Mouse (Mus musculus) forebrain, embryonic 11.5 days (tissue): ENCODE measurements around the gene Platr25. TPM values are rescaled to one million over a fixed set of nuclear protein-coding genes. Genes with fewer than 3 reads are reported as not detected.
"Not testable (repeated sequence)": the region's sequence is repeated elsewhere in the genome, so short reads cannot be mapped to it uniquely, and the experiment has no call there.

Experiments
- ATAC-seq: fragments of 200-750 bp; cut with Nextera tagmentation; replicated peaks from 2 replicates; pipeline ENCODE4 v1.8.0; 2017; ENCODE audit warnings: moderate TSS enrichment; ENCODE audit not compliant: low FRiP score
- DNase-seq: peaks from one replicate; pipeline ENCODE4 v3.0.0-alpha.2; 2017; ENCODE audit warnings: low spot score
- H3K27ac ChIP-seq: fragments of 300-500 bp; sonication (generic); 2 replicates; pipeline ENCODE4 v1.5.1; 2014; ENCODE audit warnings: low read depth, low read length
- H3K27me3 ChIP-seq: fragments of 300-500 bp; sonication (generic); 2 replicates; pipeline ENCODE4 v1.6.1; 2014; ENCODE audit warnings: mild to moderate bottlenecking, low read length, mixed read lengths; ENCODE audit not compliant: control insufficient read depth, insufficient read depth
- H3K36me3 ChIP-seq: fragments of 300-500 bp; sonication (generic); 2 replicates; pipeline ENCODE4 v1.6.1; 2014; ENCODE audit warnings: mild to moderate bottlenecking, low read length, moderate library complexity, mixed read lengths; ENCODE audit not compliant: control insufficient read depth, insufficient read depth
- H3K4me1 ChIP-seq: fragments of 300-500 bp; sonication (generic); replicated peaks from 2 replicates; pipeline ENCODE4 v1.6.1; 2014; ENCODE audit warnings: low read length, mixed read lengths; ENCODE audit not compliant: control insufficient read depth, insufficient read depth
- H3K4me2 ChIP-seq: fragments of 300-500 bp; sonication (generic); 2 replicates; pipeline ENCODE4 v1.6.1; 2014; ENCODE audit warnings: low read depth, mild to moderate bottlenecking, low read length, moderate library complexity, mixed read lengths; ENCODE audit not compliant: severe bottlenecking
- H3K4me3 ChIP-seq: fragments of 300-500 bp; sonication (generic); 2 replicates; pipeline ENCODE4 v1.5.1; 2014; ENCODE audit warnings: low read depth, low read length
- H3K9ac ChIP-seq: fragments of 300-500 bp; sonication (generic); 2 replicates; pipeline ENCODE4 v1.6.1; 2014; ENCODE audit warnings: low read length
- H3K9me3 ChIP-seq: fragments of 300-500 bp; sonication (generic); 2 replicates; pipeline ENCODE4 v1.6.1; 2016; ENCODE audit warnings: low read length, mixed read lengths; ENCODE audit not compliant: control insufficient read depth
- WGBS: fragments of 180-500 bp; shearing (Covaris S2); extraction: QIAGEN DNeasy Blood & Tissue Kit; methylation state at CpG from one replicate; pipeline ENCODE4 v1.1.7; 2014; 5-methylcytosine and 5-hydroxymethylcytosine counted together
- polyA plus RNA-seq: library from polyadenylated mRNA; unstranded; fragments of >200 nt; fragmentation: Nextera tagmentation; extraction: Ambion mirVana; gene quantifications from 2 replicates; pipeline ENCODE4 v1.2.1, GENCODE M21; 2014

Gene Platr25
- 31.7 and 36.2 TPM in 2 replicates for polyA plus RNA-seq

GRCm38 (mm10) chr13:62760432-62761415, at the start of gene Platr25:
TSS of gene Platr25 (minus strand) at chr13:62760709.
- Histone ChIP-seq H3K4me2 (peak within 1 kb of the TSS; percentile 44), H3K9ac (peak within 1 kb of the TSS; percentile 51; the same call in 1 of the 2 replicates), H3K4me3 (peak within 1 kb of the TSS; percentile 41)
- not testable (repeated sequence) for H3K27me3 ChIP-seq, H3K9me3 ChIP-seq, H3K36me3 ChIP-seq, H3K4me1 ChIP-seq, H3K27ac ChIP-seq
- peak; percentile 96 for ATAC-seq
- 9% methylated on average over 20 of the region's 20 CpGs for WGBS
- DNase-seq = peak; percentile 78

GRCm38 (mm10) chr13:62807981-62808380, 47.5 kb upstream of the Platr25 start:
- not testable (repeated sequence) for H3K27ac ChIP-seq, ATAC-seq, H3K9ac ChIP-seq, H3K4me3 ChIP-seq, H3K4me1 ChIP-seq, H3K4me2 ChIP-seq, H3K9me3 ChIP-seq, H3K27me3 ChIP-seq, DNase-seq, H3K36me3 ChIP-seq
- WGBS = 93% methylated on average over 6 of the region's 6 CpGs

- H3K27me3 ChIP-seq, DNase-seq, H3K4me1 ChIP-seq, H3K9ac ChIP-seq, H3K36me3 ChIP-seq, H3K9me3 ChIP-seq, H3K27ac ChIP-seq: not testable (repeated sequence)
- Histone ChIP-seq H3K4me3 (peak overlapping the region; percentile 42), H3K4me2 (peak overlapping the region; percentile 32; the same call in 1 of the 2 replicates)
- WGBS = 73% methylated on average over 2 of the region's 2 CpGs
- peak; percentile 47; the same call in 1 of the 2 replicates for ATAC-seq
These were observed 25.6 kb upstream of the Platr25 start for GRCm38 (mm10) chr13:62786135-62786493.

GRCm38 (mm10) chr13:62785199-62786134, 25.0 kb upstream of the Platr25 start, which contains the start of gene Gm5141:
TSS of gene Gm5141 (minus strand) at chr13:62785808.
- peak; percentile 100 for ATAC-seq
- H3K4me2 ChIP-seq = peak within 1 kb of the TSS; percentile 55
- peak within 1 kb of the TSS; percentile 61 for H3K9ac ChIP-seq
- not testable (repeated sequence) for H3K36me3 ChIP-seq, H3K9me3 ChIP-seq, H3K4me1 ChIP-seq, H3K27ac ChIP-seq, H3K27me3 ChIP-seq
- peak within 1 kb of the TSS; percentile 42 for H3K4me3 ChIP-seq
- WGBS = 6% methylated on average over 19 of the region's 23 CpGs
- DNase-seq = peak; percentile 51

- H3K36me3 ChIP-seq, H3K4me3 ChIP-seq, H3K27me3 ChIP-seq, H3K27ac ChIP-seq, H3K4me2 ChIP-seq, ATAC-seq, H3K9me3 ChIP-seq, H3K9ac ChIP-seq, H3K4me1 ChIP-seq: not testable (repeated sequence)
- WGBS = 66% methylated on average over 2 of the region's 2 CpGs
- peak; percentile 51 for DNase-seq
These were observed 3.3 kb upstream of the Platr25 start for GRCm38 (mm10) chr13:62763806-62764205.

- no peak overlapping the region for H3K9ac ChIP-seq
- H3K4me1 ChIP-seq = no peaks in the 10 kb centered on the region
- no peak for ATAC-seq
- no peak overlapping the region for H3K4me2 ChIP-seq
- no peaks in the 10 kb centered on the region for H3K36me3 ChIP-seq
- WGBS = 92% methylated on average over 2 of the region's 2 CpGs
- no peak for DNase-seq
- no peak overlapping the region for H3K27ac ChIP-seq
- H3K27me3 ChIP-seq = no peaks in the 10 kb centered on the region
- H3K9me3 ChIP-seq = no peaks in the 10 kb centered on the region
- no peak overlapping the region for H3K4me3 ChIP-seq
These were observed 27.2 kb downstream of the Platr25 start for GRCm38 (mm10) chr13:62733322-62733721.

GRCm38 (mm10) chr13:62712611-62713010, 47.9 kb downstream of the Platr25 start:
- H3K36me3 ChIP-seq, H3K27ac ChIP-seq, H3K4me2 ChIP-seq, H3K9me3 ChIP-seq, ATAC-seq, DNase-seq, H3K27me3 ChIP-seq, H3K4me3 ChIP-seq, H3K9ac ChIP-seq, H3K4me1 ChIP-seq: not testable (repeated sequence)
- WGBS = 86% methylated on average over 8 of the region's 8 CpGs

GRCm38 (mm10) chr13:62685287-62685648, 75.2 kb downstream of the Platr25 start:
- WGBS = 24% methylated on average over 4 of the region's 4 CpGs
- Histone ChIP-seq H3K4me2 (peak overlapping the region; percentile 29; the same call in 1 of the 2 replicates), H3K4me3 (peak overlapping the region; percentile 35), H3K9ac (peak overlapping the region; percentile 47; the same call in 1 of the 2 replicates)
- not testable (repeated sequence) for H3K27ac ChIP-seq, ATAC-seq, H3K36me3 ChIP-seq, H3K27me3 ChIP-seq, H3K4me1 ChIP-seq, H3K9me3 ChIP-seq, DNase-seq
